Mouse (Mus musculus): Measurements from ENCODE around the gene Mllt11.

Gene Mllt11

DNA sequence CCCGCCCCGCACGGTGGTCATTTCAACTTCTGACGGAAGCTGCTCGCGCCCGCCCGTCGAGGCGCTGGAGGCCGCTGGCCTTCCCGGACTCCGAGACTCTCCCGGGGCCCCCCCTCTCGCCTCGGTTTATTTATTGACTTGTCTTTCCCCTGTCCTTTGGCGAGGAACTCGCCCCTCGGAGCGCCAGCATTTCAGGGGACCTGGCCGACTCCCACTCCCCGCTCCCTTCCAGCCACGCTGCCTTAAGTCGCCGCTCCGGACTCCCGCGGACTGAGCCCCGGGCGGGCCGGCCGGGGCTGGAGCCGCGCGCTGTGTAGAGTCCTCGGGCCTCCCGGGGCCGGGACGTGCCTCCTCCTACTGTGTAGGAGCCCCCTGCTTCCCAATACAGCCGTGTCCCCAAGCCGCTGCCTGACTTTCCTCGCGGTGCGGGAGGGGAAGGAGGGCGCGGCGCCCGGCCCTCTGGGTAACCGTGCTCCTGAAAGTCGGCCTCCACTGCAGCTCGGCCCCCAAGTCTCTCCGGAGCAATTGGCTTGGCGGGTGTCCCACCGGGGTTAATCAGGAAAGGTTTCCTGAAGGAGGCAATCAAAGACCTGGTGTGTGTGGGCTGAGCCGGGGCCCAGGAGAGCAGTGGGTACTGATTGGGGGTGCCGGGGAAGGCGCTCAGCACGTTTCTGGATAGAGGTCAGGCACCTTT, 58.6 kb downstream of the Mllt11 start:
- no peak for ATAC-seq (ENCODE audit: low TSS enrichment)

DNA sequence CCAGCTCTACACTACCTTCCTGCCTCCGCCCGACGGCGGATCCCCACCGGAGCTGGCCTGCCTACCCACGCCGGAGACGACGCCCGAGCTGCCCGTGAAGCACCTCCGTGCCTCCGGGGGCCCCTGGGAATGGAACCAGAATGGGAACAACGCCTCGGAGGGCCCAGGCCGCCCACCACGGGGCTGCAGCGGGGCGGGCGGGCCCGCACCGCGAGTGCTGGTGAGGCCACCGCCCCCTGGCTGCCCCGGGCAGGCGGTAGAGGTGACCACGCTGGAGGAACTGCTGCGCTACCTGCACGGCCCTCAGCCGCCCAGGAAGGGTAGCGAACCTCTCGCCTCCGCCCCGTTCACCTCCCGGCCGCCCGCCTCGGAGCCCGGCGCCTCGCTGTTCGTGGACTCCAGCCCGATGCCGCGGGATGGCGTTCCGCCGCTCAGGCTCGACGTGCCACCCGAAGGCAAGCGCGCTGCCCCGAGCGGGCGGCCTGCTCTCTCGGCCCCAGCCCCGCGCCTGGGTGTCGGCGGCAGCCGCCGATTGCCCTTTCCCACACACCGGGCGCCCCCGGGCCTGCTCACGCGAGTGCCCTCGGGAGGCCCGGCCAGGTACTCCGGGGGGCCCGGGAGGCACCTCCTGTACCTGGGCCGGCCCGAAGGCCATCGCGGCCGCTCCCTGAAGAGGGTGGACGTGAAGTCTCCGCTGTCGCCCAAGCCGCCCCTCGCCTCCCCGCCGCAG, 59.3 kb downstream of the Mllt11 start:
- ATAC-seq (ENCODE audit: low TSS enrichment), result no peak

DNA sequence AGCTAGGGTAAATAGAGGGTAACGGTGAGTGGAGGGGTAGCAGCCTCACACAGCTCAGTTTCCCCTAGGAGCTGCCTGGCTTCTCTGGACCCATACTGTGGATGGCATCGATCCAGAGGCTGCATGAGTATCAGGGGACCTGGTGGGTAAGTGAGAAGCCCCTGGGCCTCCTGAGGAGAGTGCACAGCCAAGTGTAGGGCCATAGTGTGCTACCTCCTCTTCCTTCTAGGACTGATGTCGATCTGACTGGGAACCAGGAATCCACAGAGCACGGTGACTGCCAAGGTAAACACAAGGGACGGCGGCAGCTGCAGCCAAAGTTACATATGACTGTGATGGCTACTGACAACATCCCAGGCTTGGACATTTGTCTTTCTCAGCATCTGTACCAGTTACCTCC, 60.9 kb downstream of the Mllt11 start:
- ATAC-seq (ENCODE audit: low TSS enrichment), result no peak

DNA sequence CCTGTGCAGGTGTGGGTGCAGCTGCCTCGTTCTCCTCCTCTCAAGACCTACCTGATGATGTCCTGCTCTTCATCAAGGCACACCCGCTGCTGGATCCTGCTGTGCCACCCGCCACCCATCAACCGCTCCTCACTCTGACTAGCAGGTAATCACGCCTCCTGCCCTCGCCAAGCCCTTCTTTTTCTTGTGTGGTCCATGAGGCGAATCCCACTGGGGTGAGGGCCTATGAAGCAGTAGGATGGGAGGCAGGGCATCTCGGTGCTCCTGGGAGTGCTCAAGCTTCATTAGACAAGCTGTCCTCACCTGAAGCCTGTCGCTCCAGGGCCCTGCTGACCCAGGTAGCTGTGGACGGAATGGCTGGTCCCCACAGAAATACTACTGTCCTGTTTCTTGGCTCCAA, 62.0 kb downstream of the Mllt11 start:
- no peak for ATAC-seq (ENCODE audit: low TSS enrichment)
